Mouse (Mus musculus) spleen, postnatal 10 days (tissue): ENCODE data around the gene Arhgef12.
A peak's percentile ranks its signal among the peaks of the same experiment; 100 is the strongest.

Experiments
- DNase-seq, 2 experiments: peaks; one replicate each; pipeline ENCODE4 v3.0.0; 2021 to 2022; ENCODE audit warnings: low spot score in 2 of 2

Arhgef12 gene

DNA sequence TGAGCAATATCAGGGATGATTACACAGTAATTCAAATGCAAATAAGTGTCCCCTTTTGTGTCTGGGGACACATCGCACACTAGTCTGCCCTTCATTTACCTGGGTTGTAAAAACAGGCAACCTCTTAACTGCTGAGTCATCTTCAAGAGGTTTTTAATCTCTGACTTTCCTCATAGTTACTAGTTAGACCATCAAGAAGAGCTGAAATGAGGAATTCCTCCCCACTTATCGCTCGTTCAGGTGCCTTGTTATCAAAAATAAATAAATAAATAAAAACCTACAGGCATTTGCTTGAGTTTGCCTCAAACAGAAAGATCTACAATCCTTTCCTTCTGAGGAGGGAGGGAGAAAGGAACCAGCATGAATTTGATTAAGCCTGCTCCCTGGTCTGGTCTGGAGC lies 1.7 kb upstream of the Arhgef12 start:
- no peak for DNase-seq

DNA sequence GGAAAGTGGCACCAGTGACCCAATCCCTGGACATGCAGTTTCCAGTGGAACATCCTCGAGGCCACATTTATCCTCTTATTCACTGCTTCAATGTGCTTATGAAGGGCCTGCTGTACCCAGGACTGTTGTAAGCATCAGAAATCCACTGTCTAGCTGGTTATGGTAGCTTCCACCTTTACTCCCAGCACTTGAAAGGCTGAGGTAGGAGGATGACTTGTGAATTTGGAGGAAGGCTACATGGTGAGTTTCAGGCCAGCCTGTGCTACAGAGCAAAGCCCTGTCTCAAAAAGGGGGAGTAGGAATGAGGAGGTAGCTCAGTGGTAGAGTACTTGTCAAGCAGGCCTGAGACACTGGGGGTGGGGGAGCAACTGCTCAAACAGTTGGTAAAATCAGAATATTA lies 1.0 kb upstream of the Arhgef12 start:
- DNase-seq = no peak

DNA sequence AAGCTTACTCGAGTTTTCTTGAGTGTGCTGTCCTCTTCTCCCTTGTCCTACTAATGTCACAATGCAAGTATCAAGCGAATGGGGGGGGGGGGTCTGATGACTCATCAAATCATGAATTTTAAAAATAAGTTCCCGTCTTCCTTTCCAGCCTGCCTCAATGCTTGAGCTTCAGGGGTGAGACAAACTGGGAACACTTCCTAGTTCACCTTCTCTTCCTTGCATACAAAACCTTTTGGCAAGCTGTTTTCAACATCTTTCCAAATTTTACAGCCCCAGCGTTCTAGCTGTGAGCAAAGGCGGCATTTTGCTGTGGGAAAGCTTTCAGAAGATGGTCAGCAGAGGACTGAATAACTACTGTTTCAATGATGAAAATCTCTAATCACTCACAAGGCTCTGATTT lies 516 bp upstream of the Arhgef12 start:
- DNase-seq = no peak

GRCm38 (mm10) chr9:43106426-43107186 lies 433 bp downstream of the Arhgef12 start:
- DNase-seq = peak; percentile 57 to 58

- DNase-seq = peak; percentile 76 to 82
These were observed 1.2 kb downstream of the Arhgef12 start for GRCm38 (mm10) chr9:43105664-43106361.

- DNase-seq = peak; percentile 61 to 72
These were observed 2.0 kb downstream of the Arhgef12 start for GRCm38 (mm10) chr9:43104873-43105663.

- no peak for DNase-seq
These were observed 2.5 kb downstream of the Arhgef12 start for GRCm38 (mm10) chr9:43104526-43104872.

DNA sequence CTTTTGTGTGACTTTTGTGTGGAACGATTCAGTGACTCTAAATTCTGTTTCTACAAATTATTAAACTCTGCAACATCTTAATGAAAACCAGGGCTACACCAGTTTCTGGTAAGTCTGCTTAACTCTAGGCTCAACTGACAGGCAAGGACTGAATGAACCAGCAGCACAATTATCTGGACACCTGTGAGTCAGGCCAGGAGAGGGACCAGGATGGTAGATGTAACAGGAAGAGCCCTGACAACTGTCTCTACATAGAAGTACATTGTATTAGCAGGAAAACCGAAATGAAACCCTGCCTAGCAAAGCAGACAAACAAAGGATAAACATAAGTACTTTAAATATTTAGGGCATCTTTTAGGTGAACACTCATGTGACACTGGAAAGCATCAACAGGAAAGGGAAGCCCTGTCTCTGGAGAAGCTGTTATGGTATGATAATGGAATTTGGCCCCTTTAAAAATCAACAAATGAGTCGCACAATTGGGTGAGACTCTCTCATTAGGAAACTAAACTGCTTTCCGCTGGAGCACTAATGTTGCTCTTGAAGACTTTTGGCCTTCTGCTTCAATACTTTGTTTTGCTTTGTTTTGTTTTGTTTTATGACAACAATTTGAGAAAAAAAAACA lies 3.3 kb downstream of the Arhgef12 start:
- no peak for DNase-seq

- DNase-seq = peak; percentile 48 to 49
These were observed 4.1 kb downstream of the Arhgef12 start for GRCm38 (mm10) chr9:43102931-43103330.

- DNase-seq = peak; percentile 65 to 70
These were observed 5.0 kb downstream of the Arhgef12 start for GRCm38 (mm10) chr9:43101936-43102595.

GRCm38 (mm10) chr9:43098922-43099321 lies 8.1 kb downstream of the Arhgef12 start:
- DNase-seq = no peak

DNA sequence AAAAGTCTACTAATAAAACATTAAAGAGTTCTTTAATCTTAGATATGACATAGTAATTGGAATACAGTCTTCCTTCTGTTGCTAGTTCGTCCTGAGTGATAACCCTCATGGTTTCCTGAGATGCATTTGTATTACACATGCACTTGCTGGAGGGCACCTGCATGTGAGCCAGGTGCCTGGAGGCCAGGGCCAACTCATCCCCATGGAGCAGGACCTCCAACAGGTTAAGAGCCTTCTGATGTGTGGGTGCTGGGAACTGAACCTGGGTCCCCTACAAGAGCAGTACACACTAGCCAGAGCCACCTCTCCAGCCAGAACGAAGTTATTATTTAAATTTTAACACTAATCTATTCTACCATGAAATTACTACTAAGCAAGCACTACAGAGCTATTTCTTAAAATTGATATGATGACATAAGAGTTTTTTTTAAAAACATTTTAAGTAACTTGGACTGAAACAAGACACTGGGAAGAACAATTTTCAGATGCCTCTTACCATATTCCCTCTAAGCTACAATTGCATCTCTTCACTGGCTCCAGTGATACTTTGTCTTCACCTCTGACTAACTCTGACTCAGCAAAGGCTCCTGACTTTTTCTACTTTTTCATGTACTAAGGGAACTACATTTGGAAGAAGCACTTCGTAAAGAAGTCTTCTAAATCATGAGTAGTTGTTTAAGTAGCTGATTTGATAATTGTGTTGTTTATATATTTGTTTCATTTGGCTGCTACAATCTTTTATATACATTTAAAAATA lies 9.1 kb downstream of the Arhgef12 start:
- no peak for DNase-seq

DNA sequence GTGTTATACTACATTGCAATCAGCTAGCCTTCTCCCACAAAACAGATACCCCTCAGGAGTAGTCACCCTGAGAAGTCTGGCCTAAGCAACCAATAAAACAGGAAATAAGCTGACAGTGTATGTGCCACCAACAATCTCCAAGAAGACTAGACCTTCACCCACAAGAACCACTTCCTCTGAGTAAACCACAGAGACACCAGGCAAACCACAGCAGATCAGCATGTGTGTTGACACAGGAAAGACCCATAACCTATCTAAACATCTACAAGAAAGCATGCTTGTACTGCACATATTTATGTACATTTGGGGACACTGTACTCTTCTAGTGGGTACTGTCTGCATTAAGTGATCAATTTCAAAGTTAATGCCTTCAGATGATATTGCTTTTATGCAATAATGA lies 10.7 kb downstream of the Arhgef12 start:
- no peak for DNase-seq

GRCm38 (mm10) chr9:43094828-43095227 lies 12.2 kb downstream of the Arhgef12 start:
- DNase-seq = no peak

DNA sequence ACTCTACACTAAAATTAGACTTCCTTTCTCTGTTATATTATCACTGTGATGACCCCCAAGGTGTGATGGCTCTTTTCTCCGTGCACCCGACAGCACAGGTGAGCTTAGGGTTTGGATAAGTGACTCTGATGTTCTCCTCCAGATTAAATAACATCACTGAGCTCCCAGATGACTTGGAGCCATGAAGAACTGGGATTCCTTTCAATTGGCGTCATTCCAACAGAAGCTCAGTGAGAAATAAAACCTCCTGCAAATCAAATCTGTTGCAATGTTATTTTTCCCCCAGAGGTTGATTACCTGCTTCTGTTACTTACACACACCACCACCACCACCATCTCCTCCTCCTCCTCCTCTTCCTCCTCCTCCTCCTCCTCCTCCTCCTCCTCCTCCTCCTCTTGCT lies 13.2 kb downstream of the Arhgef12 start:
- no peak for DNase-seq

DNA sequence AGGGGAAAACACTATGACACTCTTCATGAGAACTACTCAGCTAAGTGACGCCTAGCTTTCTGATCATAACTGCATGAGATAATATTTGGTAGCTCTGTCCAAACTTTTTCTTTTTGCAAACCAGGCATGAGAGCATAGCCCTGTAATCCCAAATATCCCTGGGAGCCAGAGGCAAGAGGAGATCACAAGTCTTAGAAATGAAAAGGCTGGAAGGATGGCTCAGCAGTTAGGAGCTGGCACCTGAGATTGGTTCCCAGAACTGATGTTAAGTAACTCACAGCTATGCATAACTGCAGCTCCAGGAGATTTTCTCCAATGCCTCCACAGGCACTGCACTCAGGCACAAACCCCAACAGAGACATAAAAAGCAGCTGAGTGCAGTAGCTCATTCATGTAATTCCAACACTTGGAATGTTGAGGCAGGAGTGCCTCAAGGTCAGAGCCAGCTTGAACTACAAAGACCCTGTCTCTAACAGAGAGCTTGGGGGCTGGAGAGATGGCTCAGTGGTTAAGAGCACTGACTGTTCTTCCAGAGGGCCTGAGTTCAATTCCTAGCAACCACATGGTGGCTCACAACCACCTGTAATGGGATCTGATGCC lies 21.3 kb downstream of the Arhgef12 start:
- no peak for DNase-seq

DNA sequence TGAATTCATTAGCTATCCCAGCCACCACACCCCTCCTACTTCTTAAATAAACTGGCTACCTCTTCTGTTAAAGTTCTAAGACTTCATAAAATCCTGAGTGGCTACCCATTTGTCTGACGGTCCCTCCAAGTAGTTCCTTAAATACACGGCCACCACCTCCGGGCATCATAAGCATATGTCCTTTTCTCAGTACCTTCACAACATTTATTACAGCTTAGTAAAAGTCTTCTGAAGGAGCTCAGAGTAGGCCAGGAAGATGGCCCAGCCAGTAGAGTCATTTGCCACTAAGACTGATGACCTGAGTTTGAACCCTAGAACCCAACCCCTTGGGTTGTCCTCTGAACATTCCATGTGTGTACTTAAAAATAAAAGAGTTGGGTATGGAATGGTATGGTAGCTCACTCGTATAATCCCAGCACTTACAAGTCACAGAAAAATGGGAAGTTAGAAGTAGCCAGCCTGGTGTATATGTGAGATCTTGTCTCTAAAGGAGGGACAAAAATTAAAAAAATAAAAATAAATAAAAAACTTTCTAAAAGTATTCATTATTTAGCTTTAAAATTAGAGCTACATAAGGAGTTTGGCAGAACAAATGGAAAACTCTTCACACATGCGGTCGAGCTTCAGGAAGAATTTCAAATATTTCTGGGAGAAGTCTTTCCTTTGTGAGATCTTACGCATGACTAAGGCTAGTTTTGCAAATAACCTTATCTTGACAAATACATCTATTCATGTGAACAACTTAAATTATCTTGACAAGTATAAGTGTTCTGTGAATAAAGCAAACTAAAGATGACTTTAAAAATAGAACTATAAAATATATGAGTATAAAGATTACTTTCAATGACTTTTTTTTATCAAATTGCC lies 22.3 kb downstream of the Arhgef12 start:
- DNase-seq = no peak

DNA sequence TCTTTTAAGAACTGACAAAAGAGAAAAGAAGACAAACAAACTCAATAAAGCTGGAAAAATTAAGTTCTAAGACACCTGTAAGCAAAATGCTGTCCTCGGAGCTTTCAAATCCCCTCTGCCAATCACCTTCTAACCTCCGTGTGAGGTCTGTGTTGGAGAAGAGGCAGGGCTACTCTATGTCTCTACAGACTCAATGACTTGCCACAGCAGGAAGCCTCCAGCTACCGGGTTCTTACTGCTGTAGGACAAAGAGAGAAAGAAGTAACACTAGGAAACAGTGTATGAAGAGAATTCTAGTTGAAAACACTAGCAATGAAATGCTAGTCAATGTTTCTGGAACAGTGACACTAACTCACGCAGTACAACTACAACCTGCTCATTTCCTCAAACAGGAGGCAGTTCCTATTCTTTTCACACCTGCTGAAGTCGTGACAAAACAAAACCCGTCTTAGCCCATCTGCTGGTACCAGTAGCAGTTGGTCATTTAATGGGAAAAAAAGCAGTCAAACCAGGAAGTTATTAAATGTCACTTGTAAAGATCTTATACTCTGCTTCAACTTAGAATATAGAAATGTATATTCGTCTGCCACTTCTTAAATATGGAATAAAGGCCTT lies 23.5 kb downstream of the Arhgef12 start:
- no peak for DNase-seq

DNA sequence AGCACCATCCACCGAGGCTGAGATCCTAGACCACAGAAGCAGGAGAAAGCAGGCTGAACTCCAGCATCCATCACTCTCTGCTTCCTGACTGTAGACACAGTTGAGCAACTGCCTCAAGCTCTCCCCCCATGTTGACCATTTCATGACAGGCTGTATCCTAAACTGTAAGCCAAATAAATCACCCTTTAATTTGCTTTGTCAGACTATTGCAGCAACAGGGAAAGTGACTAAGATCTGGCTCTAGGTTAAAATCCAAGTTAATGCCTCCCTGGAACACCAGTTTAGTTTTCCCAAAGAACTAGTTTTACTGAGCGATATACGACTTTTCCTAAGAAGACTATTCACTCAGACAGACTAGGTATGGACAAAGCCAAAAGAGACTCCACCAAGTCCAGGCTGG lies 28.3 kb downstream of the Arhgef12 start:
- no peak for DNase-seq
